Mouse (Mus musculus) layer of hippocampus, adult 11-12 months (tissue): ENCODE measurements around the gene Olfr1049.
"Not testable (repeated sequence)": the region's sequence is repeated elsewhere in the genome, so short reads cannot be mapped to it uniquely, and the experiment has no call there.

Experiments used
- DNase-seq: peaks from one replicate; pipeline ENCODE4 v3.0.0; 2022; ENCODE audit warnings: low spot score

The Olfr1049 gene

DNA sequence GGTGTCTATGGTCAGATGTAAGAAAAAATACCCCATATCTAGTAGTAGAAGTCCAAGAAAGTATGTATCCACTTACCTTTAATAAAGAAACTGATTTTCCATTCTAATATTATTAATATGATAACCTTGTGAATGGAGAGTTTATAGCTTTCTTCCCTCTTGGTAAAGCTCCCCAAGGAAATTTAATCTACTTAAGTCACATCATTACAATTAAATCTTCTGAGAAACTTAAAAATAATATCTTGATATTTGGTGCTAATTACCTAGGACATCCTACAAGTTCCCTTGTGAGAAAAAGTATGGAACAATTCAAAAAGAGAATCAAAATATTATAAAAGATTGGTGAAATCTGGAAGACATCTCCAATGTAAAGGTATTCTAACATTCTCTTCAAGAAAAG is at the start of gene Olfr1049:
Gene Olfr1049 (minus strand): TSS at position 101 of the 400 bp plus-strand sequence.
- not testable (repeated sequence) for DNase-seq

DNA sequence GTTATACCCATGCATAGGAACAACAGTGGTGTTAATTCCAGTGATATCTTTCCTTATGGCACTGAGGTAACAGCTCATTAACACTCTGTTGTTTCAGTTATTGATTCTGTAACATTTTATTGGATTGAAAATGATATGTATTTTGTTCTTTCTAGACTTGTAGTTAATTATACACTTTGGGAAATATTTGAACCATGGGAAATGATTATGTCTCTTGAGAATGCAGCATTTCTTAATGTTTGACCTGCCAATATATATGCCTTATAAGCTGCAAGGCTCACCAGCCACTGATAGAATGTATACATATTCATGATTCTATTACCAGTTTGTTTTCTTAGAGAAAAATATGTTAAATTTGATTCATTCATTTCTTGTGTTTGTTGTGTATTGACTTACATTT is 34.0 kb upstream of the Olfr1049 start, which contains the start of gene Olfr1052:
Gene Olfr1052 (plus strand): TSS at position 301 of the 400 bp plus-strand sequence.
- DNase-seq: no peak

DNA sequence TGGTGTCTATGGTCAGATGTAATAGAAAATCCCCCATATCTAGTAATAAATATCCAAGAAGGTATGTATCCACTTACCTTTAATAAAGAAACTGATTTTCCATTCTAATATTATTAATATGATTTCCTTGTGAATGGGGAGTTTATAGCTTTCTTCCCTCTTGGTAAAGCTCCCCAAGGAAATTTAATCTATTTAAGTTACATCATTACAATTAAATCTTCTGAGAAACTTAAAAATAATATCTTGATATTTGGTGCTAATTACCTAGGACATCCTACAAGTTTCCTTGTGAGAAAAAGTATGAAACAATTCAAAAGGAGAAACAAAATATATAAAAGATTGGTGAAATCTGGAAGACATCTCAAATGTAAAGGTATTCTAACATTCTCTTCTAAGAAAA is 20.9 kb upstream of the Olfr1049 start, which contains the start of gene Olfr1051:
Gene Olfr1051 (minus strand): TSS at position 101 of the 400 bp plus-strand sequence.
- DNase-seq: not testable (repeated sequence)

GRCm38 (mm10) chr2:86240189-86240588 is 17.9 kb downstream of the Olfr1049 start, which contains the start of gene Olfr1048:
TSS of gene Olfr1048 (minus strand) at chr2:86240289.
- no peak for DNase-seq

GRCm38 (mm10) chr2:86231301-86231700 is 26.8 kb downstream of the Olfr1049 start, which contains the start of gene Olfr1047:
TSS of gene Olfr1047 (minus strand) at chr2:86231401.
- DNase-seq: no peak

DNA sequence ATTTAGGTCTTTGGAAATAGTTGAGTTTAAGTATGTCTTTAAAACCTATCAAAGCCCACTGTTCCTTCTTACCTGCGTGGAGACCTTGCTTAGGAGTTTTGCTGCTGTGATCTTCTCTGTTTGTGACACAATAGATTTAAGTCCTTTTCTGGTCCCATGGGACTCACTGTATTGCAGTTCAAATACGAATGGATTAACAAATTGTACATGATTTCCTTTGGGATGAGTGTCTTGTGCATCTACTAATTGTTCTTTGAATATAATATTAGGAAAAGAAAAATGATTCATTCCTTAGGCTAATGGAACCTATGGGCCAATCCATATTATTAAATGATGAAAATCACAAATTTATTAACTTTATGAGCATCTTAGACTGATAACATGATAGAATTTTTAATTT is 38.9 kb downstream of the Olfr1049 start, which contains the start of gene Olfr1046:
Gene Olfr1046 (minus strand): TSS at position 101 of the 400 bp plus-strand sequence.
- no peak for DNase-seq
